Mouse (Mus musculus) stomach, embryonic 14.5 days (tissue): ENCODE results near the gene Emc9. TPM values are rescaled to one million over a fixed set of nuclear protein-coding genes. Genes with fewer than 3 reads are reported as not detected.

Experiments used
- ATAC-seq: fragments of 200-750 bp; cut with Nextera tagmentation; 2 replicates; pipeline ENCODE4 v1.8.0; 2017; ENCODE audit warnings: low read depth, moderate TSS enrichment; ENCODE audit not compliant: insufficient number of reproducible peaks, insufficient read depth, low FRiP score
- H3K27ac ChIP-seq: fragments of 300-500 bp; sonication (generic); 2 replicates; pipeline ENCODE4 v1.5.1; 2014; ENCODE audit warnings: mild to moderate bottlenecking, low read length, moderate library complexity, mixed read lengths
- H3K27me3 ChIP-seq: fragments of 300-500 bp; sonication (generic); 2 replicates; pipeline ENCODE4 v1.6.1; 2014; ENCODE audit warnings: low read length, control low read depth, mixed read lengths; ENCODE audit not compliant: control insufficient read depth, insufficient read depth
- H3K36me3 ChIP-seq: fragments of 300-500 bp; sonication (generic); 2 replicates; pipeline ENCODE4 v1.6.1; 2014; ENCODE audit warnings: mild to moderate bottlenecking, control low read depth, low read length, moderate library complexity, mixed read lengths; ENCODE audit not compliant: control insufficient read depth, insufficient read depth
- H3K4me1 ChIP-seq: fragments of 300-500 bp; sonication (generic); 2 replicates; pipeline ENCODE4 v1.6.1; 2014; ENCODE audit warnings: low read length, control low read depth, mixed read lengths; ENCODE audit not compliant: control insufficient read depth, insufficient read depth
- H3K4me2 ChIP-seq: fragments of 300-500 bp; sonication (generic); replicated peaks from 2 replicates; pipeline ENCODE4 v1.6.1; 2014; ENCODE audit warnings: low read depth, low read length, control low read depth
- H3K4me3 ChIP-seq: fragments of 300-500 bp; sonication (generic); 2 replicates; pipeline ENCODE4 v1.5.1; 2014; ENCODE audit warnings: low read depth, low read length, control low read depth
- H3K9ac ChIP-seq: fragments of 300-500 bp; sonication (generic); replicated peaks from 2 replicates; pipeline ENCODE4 v1.6.1; 2014; ENCODE audit warnings: low read depth, mild to moderate bottlenecking, control low read depth, low read length, moderate library complexity, mixed read lengths
- H3K9me3 ChIP-seq: fragments of 300-500 bp; sonication (generic); 2 replicates; pipeline ENCODE4 v1.6.1; 2016; ENCODE audit warnings: low read depth, low read length, control low read depth; ENCODE audit not compliant: control insufficient read depth
- WGBS: fragments of 180-500 bp; shearing (Covaris S2); extraction: QIAGEN DNeasy Blood & Tissue Kit; methylation state at CpG from one replicate; pipeline ENCODE4 v1.1.7; 2014; 5-methylcytosine and 5-hydroxymethylcytosine counted together
- polyA plus RNA-seq: library from polyadenylated mRNA; unstranded; fragments of >200 nt; fragmentation: Nextera tagmentation; extraction: Ambion mirVana; gene quantifications from 2 replicates; pipeline ENCODE4 v1.2.1, GENCODE M21; 2014

Gene Emc9
- polyA plus RNA-seq, 1 experiment from 2014 or later, result 7.1 TPM

- no peak overlapping the region for H3K9ac ChIP-seq
- H3K4me2 ChIP-seq, result no peak overlapping the region
- peaks cover 6% of the 10 kb centered on the region; the same call in 1 of the 2 replicates for H3K4me1 ChIP-seq
- no peak overlapping the region for H3K27ac ChIP-seq
- H3K9me3 ChIP-seq, result no peaks in the 10 kb centered on the region
- 95% methylated on average over 21 of the region's 21 CpGs for WGBS
- ATAC-seq, result no peak
- H3K27me3 ChIP-seq, result no peaks in the 10 kb centered on the region
- no peak overlapping the region for H3K4me3 ChIP-seq
- H3K36me3 ChIP-seq, result peaks cover 71% of the 10 kb centered on the region
Measured at GRCm38 (mm10) chr14:55598521-55599390, 13.7 kb upstream of the Emc9 start.

GRCm38 (mm10) chr14:55596036-55596690 is 11.1 kb upstream of the Emc9 start:
- no peaks in the 10 kb centered on the region for H3K27me3 ChIP-seq
- no peak overlapping the region for H3K27ac ChIP-seq
- WGBS, result 86% methylated on average over 13 of the region's 13 CpGs
- ATAC-seq, result no peak
- H3K9me3 ChIP-seq, result no peaks in the 10 kb centered on the region
- peaks cover 14% of the 10 kb centered on the region for H3K4me1 ChIP-seq
- H3K4me3 ChIP-seq, result no peak overlapping the region
- no peak overlapping the region for H3K4me2 ChIP-seq
- peaks cover 51% of the 10 kb centered on the region for H3K36me3 ChIP-seq
- no peak overlapping the region for H3K9ac ChIP-seq

DNA sequence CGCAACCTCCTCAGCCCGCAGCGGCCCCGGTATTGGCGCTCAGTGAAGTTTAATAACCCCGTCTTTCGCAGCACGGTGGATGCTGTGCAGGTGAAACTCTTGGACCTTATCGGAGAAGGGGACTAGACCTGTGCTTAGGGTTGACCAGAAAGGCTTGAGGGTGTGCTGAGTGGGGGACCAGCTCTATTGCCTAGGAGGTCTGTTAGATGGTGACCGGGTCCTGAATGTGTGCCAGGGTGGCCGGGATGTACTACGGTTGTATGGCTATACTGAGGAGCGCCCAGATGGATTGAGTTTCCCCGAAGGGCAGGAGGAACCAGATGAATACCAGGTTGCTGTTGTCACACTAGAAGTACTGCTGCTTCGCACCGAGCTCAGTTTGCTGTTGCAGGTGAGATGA is 7.1 kb upstream of the Emc9 start:
- H3K9ac ChIP-seq, result peak overlapping the region; percentile 78
- no peaks in the 10 kb centered on the region for H3K9me3 ChIP-seq
- H3K4me1 ChIP-seq, result peaks cover 18% of the 10 kb centered on the region
- peak overlapping the region; percentile 96 for H3K4me2 ChIP-seq
- peak overlapping the region; percentile 71; the same call in 1 of the 2 replicates for H3K27ac ChIP-seq
- H3K27me3 ChIP-seq, result no peaks in the 10 kb centered on the region
- peak overlapping the region; percentile 86 for H3K4me3 ChIP-seq
- 5% methylated on average over 16 of the region's 16 CpGs for whole genome bisulfite sequencing
- no peak for ATAC-seq
- H3K36me3 ChIP-seq, result peaks cover 31% of the 10 kb centered on the region

DNA sequence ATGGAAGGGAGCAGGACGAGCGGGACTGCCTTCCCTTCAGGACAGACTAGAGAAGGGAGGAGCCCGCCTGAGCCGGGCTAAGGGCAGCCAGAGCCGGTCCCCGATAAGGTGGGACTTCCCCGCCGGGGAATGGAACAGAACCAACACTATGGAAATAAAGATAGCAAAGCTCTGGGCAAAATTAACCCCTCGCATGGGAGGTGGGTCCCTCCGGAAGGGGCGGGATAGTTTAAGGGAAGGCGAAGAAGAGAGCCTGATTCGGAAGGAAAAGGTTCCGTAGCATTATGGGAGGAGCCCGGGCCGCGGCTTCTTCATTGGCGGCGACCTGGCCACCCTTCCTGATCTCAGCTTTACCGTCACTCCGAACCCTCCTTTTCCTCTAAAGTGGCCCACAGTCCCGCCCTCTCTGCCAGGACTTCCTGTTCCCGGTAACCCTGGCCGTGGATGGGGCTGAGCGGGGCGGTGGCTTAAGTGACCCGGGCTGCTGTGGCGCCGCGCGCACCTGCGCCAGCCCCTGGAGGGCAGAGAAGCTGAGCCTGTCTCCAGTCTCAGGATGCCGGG is 6.3 kb upstream of the Emc9 start, which contains the start of gene Rnf31:
Gene Rnf31, plus strand, starts transcription at position 378 of the 561 bp plus-strand sequence.
- 0% methylated on average over 33 of the region's 33 CpGs for WGBS
- H3K27me3 ChIP-seq, result no peaks in the 10 kb centered on the region
- ATAC-seq, result peak; percentile 90
- peaks cover 23% of the 10 kb centered on the region for H3K36me3 ChIP-seq
- no peaks in the 10 kb centered on the region for H3K9me3 ChIP-seq
- peaks cover 18% of the 10 kb centered on the region for H3K4me1 ChIP-seq
- H3K4me3 ChIP-seq, result peak within 1 kb of the TSS; percentile 86
- peak within 1 kb of the TSS; percentile 90 for H3K27ac ChIP-seq
- peak within 1 kb of the TSS; percentile 96 for H3K4me2 ChIP-seq
- H3K9ac ChIP-seq, result peak within 1 kb of the TSS; percentile 78

DNA sequence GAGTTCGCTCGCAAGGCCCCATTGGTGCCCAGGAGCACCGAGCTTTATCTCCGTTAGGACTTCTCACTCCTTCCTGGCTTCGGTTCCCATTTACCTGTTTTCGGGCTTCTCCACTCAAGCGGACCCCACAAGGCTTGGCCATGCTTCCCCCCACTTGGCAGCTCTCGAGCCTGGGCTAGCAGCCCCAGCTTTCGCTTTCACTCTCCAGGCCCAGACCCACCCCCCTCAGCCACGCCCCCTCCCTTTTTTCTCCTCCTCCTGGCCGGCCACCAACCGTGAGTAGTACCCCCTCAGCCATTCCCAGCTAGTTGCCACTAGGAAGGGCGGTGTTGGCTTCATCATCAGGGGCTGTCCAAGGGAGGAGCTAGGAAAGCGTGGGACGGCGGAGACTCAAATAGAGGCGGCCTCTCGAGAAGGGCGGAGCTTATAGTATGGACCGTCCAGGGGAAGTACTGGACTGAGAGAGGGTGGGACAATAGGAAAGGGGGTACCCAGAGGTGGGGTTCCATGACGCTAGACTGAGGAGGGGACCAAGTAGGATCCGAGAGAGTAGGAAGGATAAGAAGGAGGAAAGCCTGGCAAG is 5.7 kb upstream of the Emc9 start, which contains the start of gene Psme2:
Gene Psme2, minus strand, starts transcription at position 366 of the 583 bp plus-strand sequence.
- Histone ChIP-seq H3K4me2 (peak within 1 kb of the TSS; percentile 96), H3K27ac (peak within 1 kb of the TSS; percentile 90), H3K9ac (peak within 1 kb of the TSS; percentile 78), H3K9me3 (no peaks in the 10 kb centered on the region), H3K36me3 (peaks cover 18% of the 10 kb centered on the region), H3K4me3 (peak within 1 kb of the TSS; percentile 86), H3K4me1 (peaks cover 18% of the 10 kb centered on the region), H3K27me3 (no peaks in the 10 kb centered on the region)
- peak; percentile 96 for ATAC-seq
- WGBS, result under 1% methylated on average over 22 of the region's 22 CpGs

DNA sequence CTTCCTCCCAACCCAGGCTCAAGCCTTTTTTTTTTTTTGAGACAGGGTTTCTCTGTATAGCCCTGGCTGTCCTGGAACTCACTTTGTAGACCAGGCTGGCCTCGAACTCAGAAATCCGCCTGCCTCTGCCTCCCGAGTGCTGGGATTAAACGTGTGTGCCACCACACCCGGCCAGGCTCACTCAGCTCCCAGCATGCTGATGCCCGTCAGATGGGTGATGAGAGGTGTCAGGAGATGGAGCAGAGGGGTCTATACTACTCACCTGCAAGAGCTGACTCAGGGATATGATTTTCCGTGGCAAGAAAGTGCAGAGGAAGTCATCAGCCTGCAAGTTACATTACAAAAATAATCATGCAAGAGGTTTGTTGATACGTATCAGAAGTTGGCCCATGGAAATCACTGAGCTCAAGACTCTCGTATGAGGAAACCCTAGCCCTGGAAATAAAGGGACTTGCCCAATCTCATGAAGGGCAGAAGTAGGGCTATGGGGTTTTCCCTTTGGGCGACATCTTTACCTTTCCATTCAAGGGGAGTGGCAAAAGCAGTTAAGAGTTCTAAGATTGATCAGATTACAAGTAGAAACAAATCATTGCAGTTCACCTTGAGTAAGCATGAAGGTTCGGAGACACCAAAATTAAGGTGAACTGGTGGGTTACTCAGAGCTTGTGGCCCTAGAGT is 4.8 kb upstream of the Emc9 start:
- Histone ChIP-seq H3K9ac (peak overlapping the region; percentile 52), H3K4me2 (peak overlapping the region; percentile 96), H3K4me1 (peaks cover 18% of the 10 kb centered on the region), H3K4me3 (peak overlapping the region; percentile 86), H3K27me3 (no peaks in the 10 kb centered on the region), H3K27ac (peak overlapping the region; percentile 64; the same call in 1 of the 2 replicates), H3K36me3 (peaks cover 8% of the 10 kb centered on the region; the same call in 1 of the 2 replicates), H3K9me3 (no peaks in the 10 kb centered on the region)
- WGBS, result 78% methylated on average over 11 of the region's 11 CpGs
- no peak for ATAC-seq

- peaks cover 18% of the 10 kb centered on the region for H3K4me1 ChIP-seq
- no peak for ATAC-seq
- no peaks in the 10 kb centered on the region for H3K27me3 ChIP-seq
- H3K27ac ChIP-seq, result no peak overlapping the region
- H3K9ac ChIP-seq, result no peak overlapping the region
- no peak overlapping the region for H3K4me3 ChIP-seq
- peaks cover 5% of the 10 kb centered on the region; the same call in 1 of the 2 replicates for H3K36me3 ChIP-seq
- WGBS, result 93% methylated on average over 5 of the region's 5 CpGs
- H3K4me2 ChIP-seq, result no peak overlapping the region
- H3K9me3 ChIP-seq, result no peaks in the 10 kb centered on the region
Measured at GRCm38 (mm10) chr14:55589271-55589670, 4.2 kb upstream of the Emc9 start.
